Mouse (Mus musculus) adrenal gland, adult (tissue): ENCODE data around the gene Gm20388.

Source experiments
- DNase-seq, 2 experiments: peaks; one replicate each; pipeline ENCODE4 v3.0.0; 2022 to 2023; ENCODE audit warnings: low spot score in 1 of 2; ENCODE audit not compliant: inconsistent age in 2 of 2

Gene Gm20388

DNA sequence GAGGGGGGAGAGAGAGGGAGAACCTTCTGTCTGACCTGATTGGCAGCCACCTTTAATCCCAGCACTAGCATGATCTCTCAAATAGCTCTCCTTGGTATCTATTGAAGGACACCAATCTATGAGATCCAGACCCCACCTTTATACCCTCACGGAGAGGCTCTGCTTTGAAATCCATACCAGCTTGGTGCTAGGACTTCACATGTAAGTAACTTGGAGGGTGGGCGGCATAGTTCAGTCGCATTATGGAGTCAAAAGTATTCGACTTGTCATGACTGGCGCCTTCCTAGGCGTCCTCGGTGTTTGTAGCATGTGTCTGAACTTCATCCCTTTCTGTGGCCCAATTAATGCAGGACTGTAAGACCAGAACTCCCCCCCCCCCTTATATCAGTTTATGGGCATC is 2464.7 kb downstream of the Gm20388 start:
- no peak for DNase-seq

DNA sequence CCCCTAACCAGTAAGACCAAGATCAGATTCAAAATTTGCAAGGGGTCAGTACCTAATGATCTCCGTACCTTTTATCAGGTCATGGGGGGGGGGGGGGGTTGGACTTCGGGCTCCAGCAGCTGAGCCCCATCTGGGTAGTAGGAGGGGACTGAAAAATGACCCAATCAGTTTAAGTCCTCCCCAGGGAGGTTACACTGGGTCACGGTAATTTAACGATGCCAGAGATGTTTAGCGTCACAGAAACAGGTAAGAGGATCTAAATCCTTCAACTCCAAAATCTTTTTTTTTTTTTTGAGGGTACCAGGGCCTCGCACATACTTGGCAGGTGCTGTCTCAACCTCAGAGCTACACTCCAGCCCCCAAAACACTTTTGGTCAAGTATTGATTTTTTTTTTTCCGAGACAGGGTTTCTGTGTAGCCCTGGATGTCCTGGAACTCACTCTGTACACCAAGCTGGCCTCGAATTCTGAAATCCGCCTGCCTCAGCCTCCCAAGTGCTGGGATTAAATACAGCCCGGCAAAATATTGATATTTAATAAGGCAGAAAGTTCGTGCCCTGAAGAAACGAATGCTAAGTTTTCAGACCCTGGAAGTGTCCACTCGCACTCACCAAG is 2465.2 kb downstream of the Gm20388 start:
- no peak for DNase-seq

DNA sequence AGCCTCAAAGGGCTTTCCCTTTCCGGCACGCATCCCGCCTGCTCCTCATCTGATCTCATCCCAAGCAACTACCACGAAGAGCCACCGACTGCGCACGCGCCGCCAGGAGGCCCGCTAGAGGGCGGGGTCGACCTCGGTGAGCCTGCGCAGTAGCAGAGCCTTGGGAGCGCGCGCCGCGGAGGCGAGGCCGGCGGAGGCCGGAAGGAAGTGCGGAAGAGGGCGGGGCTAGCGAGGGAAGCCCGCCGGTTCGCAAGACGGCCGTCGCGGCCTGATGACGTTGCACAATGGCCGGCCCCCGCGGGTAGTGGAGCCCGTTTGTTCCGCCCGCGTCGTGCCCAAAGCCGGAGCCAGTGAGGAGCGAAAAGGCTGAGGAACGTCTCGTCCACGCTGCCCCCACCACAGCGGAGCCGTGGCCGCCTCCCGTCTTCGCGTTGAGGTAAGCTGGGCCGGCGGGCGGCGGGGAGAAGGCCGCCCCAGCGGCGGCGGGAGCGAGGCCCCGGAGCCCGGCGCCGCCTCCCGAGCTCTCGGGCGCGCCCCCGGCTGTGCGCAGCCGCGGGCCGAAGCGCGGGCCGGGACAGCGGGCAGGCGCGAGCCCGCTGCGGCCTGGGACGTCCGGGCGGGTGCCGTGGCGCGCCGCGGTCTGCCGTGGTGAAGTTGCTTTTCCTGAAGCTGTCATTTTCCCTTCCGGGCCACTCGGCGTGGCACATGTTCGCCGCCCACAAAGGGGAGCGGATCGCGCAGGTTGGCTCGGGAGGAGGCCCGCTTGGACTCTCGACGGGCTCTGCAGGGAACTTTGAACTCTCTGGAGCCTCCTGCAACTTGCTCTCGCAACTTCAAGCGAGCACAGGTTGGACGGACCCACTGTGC is 2466.0 kb downstream of the Gm20388 start, which contains the start of gene Zc3h18:
Gene Zc3h18 (plus strand): TSS at position 245 of the 867 bp plus-strand sequence.
- peak; percentile 99 to 100 for DNase-seq

DNA sequence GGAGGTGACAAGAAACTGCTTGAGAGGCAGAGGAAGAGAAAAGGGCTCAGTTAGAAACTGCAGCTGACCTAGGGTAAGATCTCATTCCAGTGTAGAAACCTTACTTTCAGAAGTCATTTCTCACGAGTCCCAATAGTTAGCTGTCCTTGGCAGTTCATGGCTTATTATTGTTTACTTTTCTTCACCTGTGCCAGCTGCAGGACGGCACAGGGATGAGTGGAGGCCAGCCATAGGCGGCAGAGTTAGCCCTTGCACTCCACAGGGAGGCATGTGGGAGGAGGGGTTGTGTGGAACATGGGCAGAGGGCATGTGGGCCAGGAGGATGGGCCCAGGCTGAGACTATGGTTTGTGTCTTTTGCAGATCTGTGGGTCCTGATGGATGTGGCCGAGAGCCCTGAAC is 2472.4 kb downstream of the Gm20388 start:
- DNase-seq = no peak

DNA sequence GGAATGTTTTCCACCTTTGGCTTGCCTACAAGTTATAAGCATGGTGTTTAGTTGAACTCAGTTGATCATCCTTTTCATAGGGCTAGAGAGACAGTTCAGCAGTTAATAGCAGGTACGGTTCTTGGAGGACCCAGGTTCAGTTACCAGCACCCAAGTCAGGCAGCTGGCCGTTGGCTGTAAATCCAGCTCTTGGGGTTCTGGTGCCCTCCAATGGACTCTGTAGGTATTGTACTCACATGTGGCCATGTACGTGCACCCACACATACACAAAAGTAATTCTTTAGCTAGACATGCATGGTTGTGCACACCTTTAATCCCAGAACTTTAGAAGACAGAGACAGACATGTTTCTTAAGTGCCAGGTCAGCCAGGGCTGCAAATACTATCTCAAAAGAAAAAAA is 2478.7 kb downstream of the Gm20388 start:
- DNase-seq = no peak

DNA sequence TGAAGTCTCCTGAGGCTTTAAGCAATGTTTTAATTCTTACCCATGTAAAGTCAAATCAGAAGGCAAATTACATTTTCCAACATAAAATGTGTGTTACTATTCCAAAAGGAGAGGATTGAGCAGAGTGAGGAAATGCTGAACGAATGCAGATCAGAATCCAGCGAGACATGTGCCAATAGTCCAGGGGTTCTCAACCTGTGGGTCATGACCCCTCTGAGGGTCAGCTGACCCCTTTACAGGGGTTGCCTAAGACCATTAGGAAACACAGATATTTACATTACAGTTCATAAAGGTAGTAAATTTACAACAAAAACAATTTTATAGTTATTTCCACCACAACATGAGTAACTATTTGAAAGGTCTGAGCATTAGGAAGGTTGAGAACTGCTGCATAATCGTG is 2480.1 kb downstream of the Gm20388 start:
- no peak for DNase-seq

DNA sequence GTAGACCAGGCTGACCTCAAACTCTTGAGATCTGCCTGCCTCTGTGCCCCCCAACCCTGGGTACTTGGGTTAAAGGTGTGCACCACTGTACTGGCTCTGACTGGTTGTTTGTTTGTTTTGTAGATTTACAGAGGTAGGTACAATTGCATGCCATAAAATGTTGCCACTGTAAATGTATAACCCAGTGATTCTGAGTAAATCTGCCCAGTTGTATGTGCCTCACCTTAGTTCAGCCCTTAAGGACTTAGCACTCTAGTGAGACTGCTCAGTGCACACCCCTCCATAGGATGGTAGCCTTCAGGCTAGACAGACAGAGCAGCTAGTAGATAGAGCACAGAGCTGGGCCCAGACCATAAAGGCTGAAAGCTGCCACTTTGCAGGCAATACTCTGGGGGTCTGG is 2483.1 kb downstream of the Gm20388 start:
- DNase-seq = no peak

DNA sequence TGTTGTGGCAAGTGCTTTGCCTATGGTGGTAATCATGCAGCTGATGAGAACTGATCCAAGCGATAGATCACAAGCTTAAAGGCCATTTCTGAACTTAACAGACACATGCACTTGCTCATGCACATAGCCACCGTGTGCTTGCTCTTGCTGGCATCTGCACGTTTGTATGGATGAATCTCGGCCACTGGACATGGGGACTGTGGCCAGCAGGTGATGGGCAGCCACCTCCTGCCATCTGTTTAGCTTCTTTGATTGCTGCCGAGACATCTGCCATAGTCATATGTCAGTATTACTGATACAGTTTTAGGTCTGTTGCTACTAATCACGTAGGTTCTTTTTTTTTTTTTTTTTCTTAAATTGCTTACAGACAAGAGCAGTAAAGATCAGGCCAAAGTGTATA is 2484.7 kb downstream of the Gm20388 start:
- DNase-seq = no peak

DNA sequence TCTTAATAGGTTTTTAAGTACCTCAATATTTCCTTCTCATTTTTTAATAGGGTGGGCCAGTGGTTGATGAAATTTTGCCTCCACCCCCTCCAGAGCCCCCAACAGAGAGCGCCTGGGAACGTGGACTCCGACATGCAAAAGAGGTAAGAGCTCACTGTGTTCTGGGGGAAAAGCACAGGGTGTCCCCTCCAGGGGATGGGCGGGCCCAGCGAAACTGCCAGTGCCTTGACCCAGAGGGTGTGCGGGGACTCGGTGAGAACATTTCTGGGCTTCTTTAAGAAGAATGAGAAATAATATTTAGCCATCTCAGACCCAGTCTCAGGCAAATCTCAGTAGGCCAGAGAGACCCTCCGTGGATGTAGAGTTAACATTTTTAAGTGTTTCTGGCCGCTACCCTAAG is 2487.5 kb downstream of the Gm20388 start:
- DNase-seq = no peak

DNA sequence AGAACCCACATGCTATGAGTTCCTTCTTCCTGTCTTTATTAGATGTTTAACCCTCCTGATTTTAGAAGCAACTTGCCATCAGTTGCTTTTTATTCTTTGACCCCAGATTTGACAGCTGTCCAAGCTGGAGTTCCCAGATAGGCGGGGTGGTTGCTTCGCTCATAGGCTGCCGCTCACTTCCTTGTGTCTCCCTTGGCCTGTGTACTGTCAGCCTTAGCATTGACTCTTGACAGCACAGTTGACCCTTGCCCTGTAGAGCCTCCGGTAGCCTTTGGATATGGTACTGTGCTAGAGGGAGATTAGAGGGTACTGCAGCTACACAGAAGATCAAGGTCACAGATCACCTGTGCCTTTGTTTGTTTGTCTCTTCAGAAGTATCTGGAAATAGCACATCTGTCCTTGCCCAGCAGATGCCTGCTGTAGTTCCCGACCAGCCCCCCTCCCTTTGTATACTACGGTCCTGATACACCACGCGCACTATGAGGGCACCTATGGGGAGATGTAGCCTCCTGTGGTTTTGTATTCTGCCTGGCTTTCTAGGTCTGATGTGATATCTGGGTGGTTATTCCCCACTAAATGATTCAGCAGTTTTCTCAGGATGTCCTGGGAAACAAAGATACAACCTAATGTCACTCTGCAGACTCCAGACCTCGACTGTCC is 2494.6 kb downstream of the Gm20388 start:
- no peak for DNase-seq

DNA sequence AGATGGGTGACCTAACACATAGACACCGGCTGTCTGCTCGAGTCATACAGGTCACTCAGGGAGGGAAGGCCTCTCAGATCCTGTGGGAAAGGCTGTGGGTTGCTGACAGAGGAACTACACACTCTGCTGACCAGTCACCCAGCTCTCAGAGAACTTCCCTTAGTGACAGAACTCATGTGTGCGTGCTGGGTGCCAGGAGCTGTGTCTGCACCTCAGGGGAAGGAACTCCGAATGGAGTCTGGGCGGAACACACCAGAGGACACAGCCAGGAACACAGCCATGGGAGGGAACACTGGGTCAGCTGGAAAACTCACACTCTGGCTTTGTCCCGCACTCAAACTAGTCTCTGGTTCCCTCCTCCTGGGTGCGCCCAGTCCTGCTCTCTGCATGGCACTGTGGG is 2497.0 kb downstream of the Gm20388 start:
- DNase-seq = no peak

DNA sequence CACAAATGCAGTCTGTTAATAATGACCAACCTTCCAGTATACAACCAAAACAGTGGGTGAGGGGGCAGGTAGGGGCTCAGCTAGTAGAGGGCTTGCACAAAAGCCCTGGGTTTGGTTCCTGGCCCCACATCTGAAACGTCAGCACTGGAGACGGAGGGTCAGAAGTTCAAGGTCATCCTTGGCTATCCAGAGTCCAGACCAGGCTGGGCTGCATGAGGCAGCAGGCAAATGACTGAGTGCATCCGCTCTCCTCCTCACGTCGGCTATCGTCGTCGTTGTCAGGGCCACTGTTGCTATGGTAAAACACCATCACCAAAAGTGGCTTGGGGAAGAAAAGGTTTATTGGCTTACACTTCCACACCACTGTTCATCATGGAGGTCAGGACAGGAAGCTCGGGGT is 2503.7 kb downstream of the Gm20388 start:
- no peak for DNase-seq

DNA sequence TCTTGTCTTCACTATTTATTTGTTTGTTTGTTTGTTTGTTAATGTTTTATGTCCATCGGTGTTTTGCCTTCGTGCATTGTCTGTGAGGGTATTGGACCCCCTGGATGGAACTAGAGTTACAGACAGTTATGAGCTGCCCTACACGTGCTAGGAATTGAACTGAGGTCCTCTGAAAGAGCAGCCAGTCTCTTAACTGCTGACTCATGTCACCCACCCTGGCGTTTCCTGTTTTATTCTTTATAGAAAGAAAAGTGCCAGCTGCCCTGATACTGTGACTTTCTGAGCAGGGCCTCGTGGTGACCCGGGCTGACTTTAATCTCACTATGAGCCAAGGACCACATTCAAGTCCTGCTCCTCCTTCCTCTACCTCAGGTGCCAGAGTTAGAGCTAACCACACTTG is 2504.9 kb downstream of the Gm20388 start:
- no peak for DNase-seq

DNA sequence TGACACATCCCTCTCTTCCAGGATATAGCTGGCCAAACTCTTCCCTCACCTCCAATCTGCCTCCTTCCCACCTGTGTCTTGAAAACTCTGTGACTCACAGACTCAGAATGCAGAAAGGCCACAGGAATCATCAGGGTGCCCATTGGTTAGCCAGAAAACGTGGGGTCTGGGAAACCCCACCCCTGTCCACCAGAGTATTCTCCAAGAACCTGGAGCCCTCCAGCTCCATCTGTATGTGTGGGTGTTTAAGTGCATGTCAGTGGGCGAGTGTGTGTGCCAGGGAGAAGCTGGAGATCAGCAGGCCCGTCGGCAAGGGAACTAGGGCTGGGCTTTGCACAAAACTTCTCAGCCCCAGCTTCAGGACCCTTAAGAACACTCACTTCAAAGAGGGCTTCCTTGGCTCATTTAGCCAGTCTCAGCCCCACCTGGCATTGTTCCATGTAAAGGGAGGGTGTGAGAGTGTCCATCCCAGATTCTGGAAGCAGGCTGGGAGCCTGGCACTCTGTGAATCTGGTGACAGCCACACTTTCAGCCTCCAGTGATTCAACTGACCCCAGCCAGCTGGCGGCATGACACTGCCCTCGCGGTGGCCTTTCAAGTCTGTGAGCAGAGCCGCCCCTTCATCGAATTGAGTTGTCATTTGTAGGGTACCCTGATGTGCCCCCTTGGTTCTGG is 2509.4 kb downstream of the Gm20388 start:
- DNase-seq = no peak

DNA sequence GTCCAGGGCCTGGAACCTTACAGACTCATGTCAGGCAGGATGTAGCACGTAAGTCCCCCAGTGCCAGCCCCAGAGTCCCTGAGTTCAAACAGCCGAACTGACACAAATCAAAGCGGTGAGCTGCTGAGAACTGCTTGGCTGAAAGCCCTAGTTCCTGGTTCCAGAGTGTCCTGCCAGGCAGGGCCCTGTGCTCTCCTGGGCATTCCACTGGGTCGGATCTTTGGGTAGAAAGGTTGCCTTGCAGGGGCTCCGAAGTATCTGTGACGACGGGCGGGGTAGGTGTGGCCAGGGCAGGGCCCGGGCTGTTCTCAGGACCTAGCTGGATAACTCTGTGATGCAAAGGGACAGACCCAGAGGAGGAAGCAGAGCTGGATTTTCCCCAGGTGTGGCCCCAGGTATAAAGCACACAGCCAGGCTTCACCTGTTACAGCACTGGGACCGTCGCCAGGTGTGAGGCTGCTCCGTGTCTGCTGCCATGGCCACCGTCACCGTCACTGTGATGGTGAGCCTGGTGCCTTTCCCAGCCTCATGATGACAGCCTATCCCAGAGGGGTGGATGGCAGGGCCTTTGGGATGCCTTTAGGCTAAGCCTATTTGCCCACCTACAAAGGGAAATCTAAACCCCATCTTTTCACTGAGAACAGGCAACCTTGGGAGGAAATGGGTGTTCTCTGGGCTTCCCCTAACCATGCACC is 2510.9 kb downstream of the Gm20388 start, which contains the start of gene Il17c:
Gene Il17c (plus strand): TSS at position 645 of the 695 bp plus-strand sequence.
- DNase-seq = no peak

DNA sequence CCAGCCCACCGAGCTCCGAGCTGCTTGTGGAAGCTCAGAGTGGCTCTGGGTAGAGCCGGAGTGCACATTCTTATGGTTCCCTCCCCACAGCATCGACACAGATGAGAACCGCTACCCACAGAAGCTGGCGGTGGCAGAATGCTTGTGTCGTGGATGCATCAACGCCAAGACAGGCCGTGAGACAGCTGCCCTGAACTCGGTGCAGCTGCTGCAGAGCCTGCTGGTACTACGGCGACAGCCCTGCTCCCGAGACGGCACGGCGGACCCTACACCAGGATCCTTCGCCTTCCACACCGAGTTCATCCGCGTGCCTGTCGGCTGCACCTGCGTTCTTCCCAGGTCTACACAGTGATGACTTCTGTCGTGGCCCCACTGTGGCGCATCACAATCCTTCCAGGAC is 2512.6 kb downstream of the Gm20388 start:
- DNase-seq = no peak

DNA sequence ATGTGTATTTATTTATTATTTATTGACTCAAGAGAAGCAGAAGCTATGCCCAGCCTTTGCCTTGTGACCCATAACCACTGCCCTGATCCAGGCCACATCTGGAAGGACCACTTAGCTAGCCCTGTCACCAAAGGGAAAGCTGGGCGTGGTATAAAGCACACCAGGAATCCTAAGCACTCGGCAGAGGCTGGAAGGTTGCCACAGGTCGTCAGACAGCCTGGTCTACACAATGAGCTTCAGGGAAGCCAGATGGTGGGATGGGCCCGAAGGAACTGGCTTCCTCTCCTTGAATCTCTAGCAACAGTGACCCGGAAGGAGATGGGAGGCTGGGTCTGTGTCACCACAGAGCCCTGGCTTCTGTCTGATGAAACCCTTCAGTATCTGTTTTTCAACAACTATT is 2513.0 kb downstream of the Gm20388 start:
- DNase-seq = no peak

DNA sequence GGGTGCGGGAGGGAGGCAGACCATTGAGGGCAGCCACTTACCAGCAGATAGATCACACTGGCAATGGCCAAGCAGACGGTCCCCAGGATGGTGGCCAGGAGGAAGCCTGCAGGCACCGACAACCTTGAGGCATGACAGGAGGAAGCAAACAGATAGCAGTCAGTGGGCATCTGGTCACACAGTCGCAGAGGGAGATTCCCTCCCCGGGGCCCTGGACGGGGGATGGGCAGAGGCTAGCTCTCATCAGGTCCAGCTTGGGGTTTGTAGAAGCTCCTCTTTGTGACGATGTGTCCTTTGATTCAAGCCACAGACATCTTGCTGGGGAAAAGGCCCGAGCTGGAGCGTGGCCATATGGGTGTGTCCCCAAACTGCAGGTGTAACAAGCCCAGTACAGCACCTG is 2515.5 kb downstream of the Gm20388 start:
- DNase-seq = no peak

DNA sequence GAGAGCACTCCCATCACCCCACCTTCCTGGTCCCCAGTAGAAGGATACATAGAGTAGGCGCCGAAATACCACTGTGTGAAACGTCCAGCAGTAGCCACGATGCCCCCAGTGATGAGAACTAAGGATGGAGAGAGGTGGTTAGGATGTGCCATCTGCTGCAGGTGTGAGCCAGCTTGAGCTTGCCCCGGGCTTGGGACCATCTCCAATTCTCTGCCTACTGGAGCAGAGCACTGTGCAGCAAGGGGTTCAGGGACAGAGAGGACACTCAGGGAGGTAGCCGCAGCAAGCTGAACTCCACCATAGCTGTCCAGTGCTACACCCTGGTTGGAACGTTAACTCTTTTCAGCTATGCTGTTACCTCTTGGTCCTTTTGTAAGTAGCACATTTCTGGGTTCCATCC is 2517.0 kb downstream of the Gm20388 start:
- DNase-seq = no peak

DNA sequence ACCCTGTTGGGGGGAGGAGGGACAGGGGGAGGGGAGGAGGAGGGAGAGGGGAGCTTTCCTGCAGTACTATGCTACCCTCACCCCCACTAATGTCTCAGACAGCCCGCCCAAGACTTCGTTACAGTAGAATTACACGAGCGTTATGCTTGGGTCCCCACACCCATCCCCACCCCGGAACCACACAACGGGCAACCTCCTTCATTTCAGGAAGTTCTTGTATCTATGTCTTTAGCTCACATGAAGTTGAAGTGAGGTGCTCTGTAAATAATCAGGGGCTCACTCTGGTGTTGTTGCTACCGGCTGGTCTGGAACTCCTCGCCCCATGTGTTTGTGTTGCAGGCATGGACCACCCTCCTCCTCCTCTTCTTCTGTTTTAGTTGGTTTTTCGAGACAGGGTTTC is 2517.5 kb downstream of the Gm20388 start:
- DNase-seq = no peak
